Mouse (Mus musculus) hindbrain, embryonic 11.5 days (tissue): ENCODE measurements at regions not wholly inside any gene's neighbourhood (a gene's known extent, or its start where the extent isn't known, plus 50 kb on each side); places are given as distances from the start of the nearest gene placed in this dataset.

Experiments
- ATAC-seq: fragments of 200-750 bp; cut with Nextera tagmentation; 2 replicates; pipeline ENCODE4 v1.8.0; 2017; ENCODE audit warnings: mild to moderate bottlenecking, moderate TSS enrichment, moderate library complexity; ENCODE audit not compliant: low FRiP score
- DNase-seq: peaks from one replicate; pipeline ENCODE4 v3.0.0-alpha.2; 2015; ENCODE audit warnings: low spot score
- H3K27ac ChIP-seq: fragments of 300-500 bp; sonication (generic); 2 replicates; pipeline ENCODE4 v1.5.1; 2014; ENCODE audit warnings: mild to moderate bottlenecking, low read depth, low read length
- H3K27me3 ChIP-seq: fragments of 300-500 bp; sonication (generic); 2 replicates; pipeline ENCODE4 v1.6.1; 2014; ENCODE audit warnings: mild to moderate bottlenecking, low read length, moderate library complexity, mixed read lengths; ENCODE audit not compliant: control insufficient read depth, insufficient read depth
- H3K36me3 ChIP-seq: fragments of 300-500 bp; sonication (generic); 2 replicates; pipeline ENCODE4 v1.6.1; 2014; ENCODE audit warnings: mild to moderate bottlenecking, low read length, moderate library complexity, mixed read lengths; ENCODE audit not compliant: control insufficient read depth, insufficient read depth
- H3K4me1 ChIP-seq: fragments of 300-500 bp; sonication (generic); replicated peaks from 2 replicates; pipeline ENCODE4 v1.6.1; 2014; ENCODE audit warnings: low read length, mixed read lengths; ENCODE audit not compliant: control insufficient read depth, insufficient read depth
- H3K4me2 ChIP-seq: fragments of 300-500 bp; sonication (generic); replicated peaks from 2 replicates; pipeline ENCODE4 v1.6.1; 2014; ENCODE audit warnings: mild to moderate bottlenecking, low read depth, low read length
- H3K4me3 ChIP-seq: fragments of 300-500 bp; sonication (generic); 2 replicates; pipeline ENCODE4 v1.5.1; 2014; ENCODE audit warnings: low read depth, low read length
- H3K9ac ChIP-seq: fragments of 300-500 bp; sonication (generic); 2 replicates; pipeline ENCODE4 v1.6.1; 2014; ENCODE audit warnings: low read depth, low read length
- H3K9me3 ChIP-seq: fragments of 300-500 bp; sonication (generic); 2 replicates; pipeline ENCODE4 v1.6.1; 2016; ENCODE audit warnings: low read length; ENCODE audit not compliant: control insufficient read depth
- WGBS: fragments of 180-500 bp; shearing (Covaris S2); extraction: QIAGEN DNeasy Blood & Tissue Kit; methylation state at CpG from one replicate; pipeline ENCODE4 v1.1.7; 2014; 5-methylcytosine and 5-hydroxymethylcytosine counted together

- no peak overlapping the region for H3K9ac ChIP-seq
- DNase-seq (no peak), ATAC-seq (no peak)
- H3K4me1 ChIP-seq: no peaks in the 10 kb centered on the region
- H3K9me3 ChIP-seq: no peaks in the 10 kb centered on the region
- no peaks in the 10 kb centered on the region for H3K27me3 ChIP-seq
- WGBS: 81% methylated on average over 5 of the region's 5 CpGs
- no peak overlapping the region for H3K27ac ChIP-seq
- no peaks in the 10 kb centered on the region for H3K36me3 ChIP-seq
- H3K4me3 ChIP-seq: no peak overlapping the region
- no peak overlapping the region for H3K4me2 ChIP-seq
Measured at GRCm38 (mm10) chr12:107579508-107579907, 91.1 kb downstream of the 3110018I06Rik start.

- no peak overlapping the region for H3K4me2 ChIP-seq
- no peaks in the 10 kb centered on the region for H3K36me3 ChIP-seq
- no peaks in the 10 kb centered on the region for H3K4me1 ChIP-seq
- no peak for ATAC-seq
- DNase-seq: no peak
- no peaks in the 10 kb centered on the region for H3K9me3 ChIP-seq
- no peaks in the 10 kb centered on the region for H3K27me3 ChIP-seq
- no peak overlapping the region for H3K9ac ChIP-seq
- 43% methylated on average over 11 of the region's 11 CpGs for WGBS
- no peak overlapping the region for H3K4me3 ChIP-seq
- H3K27ac ChIP-seq: no peak overlapping the region
Measured at GRCm38 (mm10) chr12:107583151-107583720, 94.8 kb downstream of the 3110018I06Rik start.

- DNase-seq (peak; percentile 10), ATAC-seq (no peak)
- H3K27me3 ChIP-seq: no peaks in the 10 kb centered on the region
- no peak overlapping the region for H3K27ac ChIP-seq
- no peaks in the 10 kb centered on the region for H3K36me3 ChIP-seq
- no peaks in the 10 kb centered on the region for H3K9me3 ChIP-seq
- 64% methylated on average over 9 of the region's 9 CpGs for WGBS
- H3K4me2 ChIP-seq: no peak overlapping the region
- H3K9ac ChIP-seq: no peak overlapping the region
- H3K4me1 ChIP-seq: no peaks in the 10 kb centered on the region
- no peak overlapping the region for H3K4me3 ChIP-seq
Measured at GRCm38 (mm10) chr12:107585696-107586225, 97.3 kb downstream of the 3110018I06Rik start.

GRCm38 (mm10) chr12:107596236-107596635, 107.8 kb downstream of the 3110018I06Rik start:
- no peak for DNase-seq
- Histone ChIP-seq H3K4me2 (no peak overlapping the region), H3K9me3 (no peaks in the 10 kb centered on the region), H3K4me3 (no peak overlapping the region), H3K36me3 (no peaks in the 10 kb centered on the region), H3K9ac (no peak overlapping the region), H3K27me3 (no peaks in the 10 kb centered on the region), H3K27ac (no peak overlapping the region), H3K4me1 (no peaks in the 10 kb centered on the region)
- no peak for ATAC-seq

GRCm38 (mm10) chr12:107600576-107600975, 112.1 kb downstream of the 3110018I06Rik start:
- ATAC-seq (no peak), DNase-seq (no peak)
- H3K4me2 ChIP-seq: no peak overlapping the region
- no peaks in the 10 kb centered on the region for H3K9me3 ChIP-seq
- no peaks in the 10 kb centered on the region for H3K4me1 ChIP-seq
- H3K36me3 ChIP-seq: no peaks in the 10 kb centered on the region
- WGBS: 86% methylated on average over 5 of the region's 5 CpGs
- no peaks in the 10 kb centered on the region for H3K27me3 ChIP-seq
- H3K9ac ChIP-seq: no peak overlapping the region
- H3K4me3 ChIP-seq: no peak overlapping the region
- no peak overlapping the region for H3K27ac ChIP-seq

- WGBS: 76% methylated on average over 6 of the region's 6 CpGs
- no peaks in the 10 kb centered on the region for H3K4me1 ChIP-seq
- no peak for ATAC-seq
Measured at GRCm38 (mm10) chr12:107608966-107609365, 120.5 kb downstream of the 3110018I06Rik start.

GRCm38 (mm10) chr12:107609986-107610385, 121.6 kb downstream of the 3110018I06Rik start:
- no peak overlapping the region for H3K4me3 ChIP-seq
- no peak overlapping the region for H3K4me2 ChIP-seq
- no peaks in the 10 kb centered on the region for H3K27me3 ChIP-seq
- WGBS: 77% methylated on average over 4 of the region's 4 CpGs
- H3K9me3 ChIP-seq: no peaks in the 10 kb centered on the region
- H3K27ac ChIP-seq: no peak overlapping the region
- DNase-seq (no peak), ATAC-seq (no peak)
- no peaks in the 10 kb centered on the region for H3K36me3 ChIP-seq
- no peaks in the 10 kb centered on the region for H3K4me1 ChIP-seq
- H3K9ac ChIP-seq: no peak overlapping the region

More at GRCm38 (mm10) chr12:107608966-107609365, 120.5 kb downstream of the 3110018I06Rik start:
- Histone ChIP-seq H3K27ac (no peak overlapping the region), H3K9me3 (no peaks in the 10 kb centered on the region), H3K27me3 (no peaks in the 10 kb centered on the region), H3K4me3 (no peak overlapping the region), H3K9ac (no peak overlapping the region), H3K4me2 (no peak overlapping the region), H3K36me3 (no peaks in the 10 kb centered on the region)
- no peak for DNase-seq

- 79% methylated on average over 16 of the region's 16 CpGs for WGBS
- Histone ChIP-seq H3K36me3 (no peaks in the 10 kb centered on the region), H3K27me3 (no peaks in the 10 kb centered on the region), H3K4me2 (no peak overlapping the region), H3K27ac (no peak overlapping the region), H3K4me3 (no peak overlapping the region), H3K4me1 (no peaks in the 10 kb centered on the region), H3K9ac (no peak overlapping the region), H3K9me3 (no peaks in the 10 kb centered on the region)
- DNase-seq (no peak), ATAC-seq (no peak)
Measured at GRCm38 (mm10) chr12:107617212-107617994, 129.0 kb downstream of the 3110018I06Rik start.

GRCm38 (mm10) chr12:107624446-107624845, 136.0 kb downstream of the 3110018I06Rik start:
- Histone ChIP-seq H3K36me3 (no peaks in the 10 kb centered on the region), H3K27ac (no peak overlapping the region), H3K4me3 (no peak overlapping the region), H3K4me2 (no peak overlapping the region), H3K9ac (no peak overlapping the region), H3K4me1 (no peaks in the 10 kb centered on the region), H3K27me3 (no peaks in the 10 kb centered on the region), H3K9me3 (no peaks in the 10 kb centered on the region)
- no peak for ATAC-seq
- DNase-seq: no peak
- 85% methylated on average over 3 of the region's 3 CpGs for WGBS
